Mouse (Mus musculus) liver, adult (tissue): ENCODE data around the gene Cyp4a12a.
"Not testable (repeated sequence)": the region's sequence is repeated elsewhere in the genome, so short reads cannot be mapped to it uniquely, and the experiment has no call there.

Experiments
- GATA4 ChIP-seq: IDR thresholded peaks from 2 replicates; pipeline ENCODE4 v1.6.1; 2014; ENCODE audit warnings: mild to moderate bottlenecking, low read length; ENCODE audit not compliant: insufficient replicate concordance

Cyp4a12a gene

DNA sequence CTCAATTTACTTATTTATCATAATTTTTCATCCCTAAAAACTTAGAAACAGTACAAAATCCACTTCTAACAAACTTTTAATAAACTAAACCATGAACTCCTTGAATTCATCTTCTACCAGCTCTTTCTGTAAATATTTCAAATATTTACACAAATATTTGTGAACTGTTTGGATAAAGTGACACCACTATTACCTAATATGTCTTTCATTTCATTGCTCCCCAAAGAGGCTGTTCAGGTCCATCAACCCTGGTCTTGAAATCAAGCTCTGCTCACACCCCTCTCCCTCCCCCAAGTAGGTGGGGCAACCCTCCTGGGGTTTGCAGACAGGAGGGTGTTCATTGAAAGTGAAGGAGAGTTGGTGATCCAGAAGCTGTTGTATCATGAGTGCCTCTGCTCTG lies at the start of gene Cyp4a12a:
Cyp4a12a (plus strand) TSS at position 301 of the 400 bp plus-strand sequence.
- not testable (repeated sequence) for TF ChIP-seq GATA4

DNA sequence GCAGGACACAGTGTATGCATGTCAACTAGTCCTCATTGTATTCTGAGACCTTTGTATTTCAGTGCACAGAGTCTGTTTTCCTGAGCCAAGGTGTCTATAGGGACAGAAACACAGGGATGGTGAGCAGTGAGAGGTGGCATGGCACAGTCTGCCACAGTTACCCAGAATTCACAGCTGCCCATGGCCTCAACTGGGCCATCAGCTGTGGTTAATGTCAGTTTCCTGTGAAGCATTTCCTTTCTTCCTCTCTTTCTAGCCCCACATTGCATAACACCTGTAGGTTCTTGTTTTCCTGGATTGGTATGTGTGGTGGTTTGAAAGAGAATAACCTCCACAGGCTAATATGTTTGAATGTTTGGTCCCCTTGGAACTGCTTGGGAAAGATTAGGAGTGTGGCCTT lies 18.5 kb upstream of the Cyp4a12a start:
- TF ChIP-seq GATA4: no peak
